Mouse (Mus musculus) gastrocnemius, adult 2 months (tissue): ENCODE data around the gene Lzts2. TPM values are rescaled to one million over a fixed set of nuclear protein-coding genes. Genes with fewer than 3 reads are reported as not detected.

Experiments used
- DNase-seq: peaks from one replicate; pipeline ENCODE4 v3.0.0; 2022
- H3K27ac ChIP-seq: fragments of 200-600 bp; 2 replicates; pipeline ENCODE4 v1.8.1; 2022; ENCODE audit warnings: mild to moderate bottlenecking
- H3K4me3 ChIP-seq: fragments of 200-600 bp; 2 replicates; pipeline ENCODE4 v1.8.1; 2022; ENCODE audit warnings: mild to moderate bottlenecking, moderate library complexity
- CTCF ChIP-seq: fragments of 200-600 bp; IDR thresholded peaks from 2 replicates; pipeline ENCODE4 v1.8.1; 2022; ENCODE audit warnings: antibody characterized with exemption, mild to moderate bottlenecking, moderate library complexity
- intact Hi-C: fragments of 180-260 bp; cut with DNase I; formaldehyde crosslinking; loops from one replicate; pipeline ENCODE4 v1.15.1; 2025
- total RNA-seq, 2 experiments: library from RNA; stranded (reverse); gene quantifications; 2 replicates each; pipeline ENCODE4 v1.2.3; 2021

Gene Lzts2
- total RNA-seq, 2 experiments from 2014 or later = 21.0 to 29.3 TPM

DNA sequence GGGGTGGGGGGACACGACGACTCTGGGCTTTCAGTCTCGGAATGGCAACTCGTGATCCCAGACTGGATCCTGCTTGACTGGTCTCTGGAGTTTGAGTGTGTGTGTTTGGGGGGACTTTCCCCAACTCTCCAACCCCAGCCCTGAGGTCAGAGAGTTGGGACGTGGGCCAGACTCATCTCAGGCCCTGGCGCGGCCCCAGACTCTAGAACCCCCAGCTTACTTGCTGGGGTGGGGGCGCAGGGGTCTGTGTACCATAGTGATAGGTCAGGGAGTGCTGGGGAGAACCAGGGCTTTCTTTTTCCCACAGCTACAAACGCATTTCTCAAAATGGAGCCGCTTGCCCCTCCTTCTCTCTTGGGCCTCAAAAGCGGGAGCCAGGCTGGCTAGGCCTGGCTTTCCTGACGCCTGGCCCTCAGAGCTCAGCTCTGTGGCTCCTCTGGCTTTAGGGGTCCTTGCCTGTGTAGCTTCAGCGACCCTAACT is 4.2 kb downstream of the Lzts2 start:
- peak; percentile 60 for DNase-seq
- intact Hi-C loops = no loop called here

DNA sequence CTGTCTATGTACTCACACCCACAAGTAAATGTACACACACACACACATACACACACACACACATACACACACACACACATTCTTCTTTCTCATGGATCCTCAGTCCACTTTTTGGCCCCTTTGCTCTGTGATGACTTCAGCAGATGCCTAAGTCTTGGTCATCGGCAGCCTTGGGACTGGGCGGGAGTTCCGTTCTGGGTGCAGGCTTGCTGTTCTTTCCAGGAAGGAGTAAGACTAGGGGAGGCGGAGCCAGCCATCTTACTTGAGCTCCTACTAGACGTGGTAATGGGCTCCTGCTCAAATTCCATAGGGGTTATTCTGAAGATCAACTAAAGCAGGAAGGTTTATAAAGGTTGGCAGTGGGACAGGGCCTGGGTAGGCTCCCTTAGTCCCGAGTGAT is 6.1 kb downstream of the Lzts2 start:
- Histone ChIP-seq H3K4me3 (peak overlapping the region; percentile 80), H3K27ac (peak overlapping the region; percentile 94)
- TF ChIP-seq CTCF = no peak
- peak; percentile 85 for DNase-seq
- intact Hi-C loops = no loop called here

More for the DNA sequence above, 4.2 kb downstream of the Lzts2 start:
- peak overlapping the region; percentile 94 for H3K27ac ChIP-seq
- no peak for TF ChIP-seq CTCF
- peak overlapping the region; percentile 80 for H3K4me3 ChIP-seq

DNA sequence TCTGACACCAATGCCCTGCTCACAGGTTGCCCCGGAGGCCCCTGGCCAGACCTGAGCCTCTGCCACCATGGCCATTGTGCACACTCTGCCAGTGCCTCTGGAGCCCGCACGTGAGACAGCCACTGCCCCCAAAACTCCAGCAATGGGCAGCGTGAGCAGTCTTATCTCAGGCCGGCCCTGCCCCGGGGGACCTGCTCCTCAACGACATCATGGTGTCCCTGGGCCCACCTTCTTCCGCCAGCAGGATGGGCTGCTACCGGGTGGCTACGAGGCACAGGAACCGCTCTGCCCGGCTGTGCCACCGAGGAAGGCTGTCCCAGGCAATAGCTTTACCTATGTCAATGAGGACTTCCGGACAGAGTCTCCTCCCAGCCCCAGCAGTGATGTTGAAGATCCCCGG is 7.1 kb downstream of the Lzts2 start:
- intact Hi-C loops = no loop called here
- peak; percentile 31 for DNase-seq
- H3K27ac ChIP-seq = peak overlapping the region; percentile 94
- no peak for TF ChIP-seq CTCF
- H3K4me3 ChIP-seq = peak overlapping the region; percentile 80

DNA sequence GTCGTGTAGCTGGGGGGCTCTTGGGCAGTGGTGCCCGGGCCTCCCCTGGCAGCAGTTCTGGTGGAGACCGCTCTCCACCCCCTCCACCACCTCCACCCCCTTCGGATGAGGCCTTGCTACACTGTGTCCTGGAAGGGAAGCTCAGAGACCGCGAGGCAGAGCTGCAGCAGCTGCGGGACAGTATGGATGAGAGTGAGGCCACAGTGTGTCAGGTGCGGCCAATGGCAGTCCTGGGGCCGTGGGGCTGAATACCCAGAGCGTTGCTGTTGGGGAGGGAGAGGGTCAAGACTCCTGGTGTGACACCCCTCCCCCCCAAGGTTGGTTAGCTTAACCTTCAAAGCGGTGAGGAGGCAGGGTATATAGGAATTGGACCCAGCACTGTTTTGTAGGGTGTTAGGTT is 9.8 kb downstream of the Lzts2 start:
- H3K27ac ChIP-seq = peak overlapping the region; percentile 51
- TF ChIP-seq CTCF = no peak
- DNase-seq = peak; percentile 45
- intact Hi-C loops = no loop called here
- H3K4me3 ChIP-seq = no peak overlapping the region

DNA sequence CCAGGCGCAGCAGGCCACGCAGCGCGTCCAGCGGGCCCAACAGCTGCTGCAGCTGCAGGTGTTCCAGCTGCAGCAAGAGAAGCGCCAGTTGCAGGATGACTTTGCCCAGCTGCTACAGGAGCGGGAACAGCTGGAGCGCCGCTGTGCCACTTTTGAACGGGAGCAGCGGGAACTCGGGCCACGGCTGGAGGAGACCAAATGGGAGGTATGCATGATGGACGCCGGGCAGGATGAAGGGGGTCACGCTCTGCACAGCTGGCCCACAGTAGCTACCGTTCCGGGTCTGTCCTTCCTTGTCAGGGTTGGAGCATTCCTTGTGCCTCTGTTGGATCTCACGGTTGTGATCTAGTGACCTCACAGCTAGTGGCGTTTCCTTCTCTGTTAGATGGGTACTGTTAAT is 10.6 kb downstream of the Lzts2 start:
- no peak for TF ChIP-seq CTCF
- Histone ChIP-seq H3K4me3 (no peak overlapping the region), H3K27ac (peak overlapping the region; percentile 43; the same call in 1 of the 2 replicates)
- DNase-seq = peak; percentile 42
- intact Hi-C loops = no loop called here

DNA sequence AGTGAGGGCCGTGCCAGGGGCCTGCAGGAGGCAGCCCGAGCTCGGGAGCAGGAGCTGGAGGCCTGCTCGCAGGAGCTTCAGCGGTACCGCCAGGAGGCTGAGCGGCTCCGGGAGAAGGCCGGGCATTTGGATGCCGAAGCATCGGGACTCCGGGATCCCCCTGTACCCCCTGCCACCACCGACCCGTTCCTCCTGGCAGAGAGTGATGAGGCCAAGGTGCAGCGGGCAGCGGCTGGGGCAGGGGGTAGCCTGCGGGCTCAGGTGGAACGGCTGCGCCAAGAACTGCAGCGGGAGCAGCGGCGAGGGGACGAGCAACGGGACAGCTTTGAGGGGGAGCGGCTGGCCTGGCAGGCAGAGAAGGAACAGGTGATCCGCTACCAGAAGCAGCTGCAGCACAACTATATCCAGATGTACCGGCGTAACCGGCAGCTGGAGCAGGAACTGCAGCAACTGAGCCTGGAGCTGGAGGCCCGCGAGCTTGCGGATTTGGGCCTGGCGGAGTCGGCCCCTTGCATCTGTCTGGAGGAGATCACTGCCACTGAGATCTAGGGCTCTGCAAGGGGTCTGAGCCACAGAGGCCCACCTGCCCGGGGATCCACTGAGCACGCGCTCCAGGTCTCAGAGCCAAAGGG is 11.8 kb downstream of the Lzts2 start:
- no peak for TF ChIP-seq CTCF
- no peak overlapping the region for H3K4me3 ChIP-seq
- peak overlapping the region; percentile 86 for H3K27ac ChIP-seq
- DNase-seq = peak; percentile 48
- intact Hi-C loops = no loop called here

DNA sequence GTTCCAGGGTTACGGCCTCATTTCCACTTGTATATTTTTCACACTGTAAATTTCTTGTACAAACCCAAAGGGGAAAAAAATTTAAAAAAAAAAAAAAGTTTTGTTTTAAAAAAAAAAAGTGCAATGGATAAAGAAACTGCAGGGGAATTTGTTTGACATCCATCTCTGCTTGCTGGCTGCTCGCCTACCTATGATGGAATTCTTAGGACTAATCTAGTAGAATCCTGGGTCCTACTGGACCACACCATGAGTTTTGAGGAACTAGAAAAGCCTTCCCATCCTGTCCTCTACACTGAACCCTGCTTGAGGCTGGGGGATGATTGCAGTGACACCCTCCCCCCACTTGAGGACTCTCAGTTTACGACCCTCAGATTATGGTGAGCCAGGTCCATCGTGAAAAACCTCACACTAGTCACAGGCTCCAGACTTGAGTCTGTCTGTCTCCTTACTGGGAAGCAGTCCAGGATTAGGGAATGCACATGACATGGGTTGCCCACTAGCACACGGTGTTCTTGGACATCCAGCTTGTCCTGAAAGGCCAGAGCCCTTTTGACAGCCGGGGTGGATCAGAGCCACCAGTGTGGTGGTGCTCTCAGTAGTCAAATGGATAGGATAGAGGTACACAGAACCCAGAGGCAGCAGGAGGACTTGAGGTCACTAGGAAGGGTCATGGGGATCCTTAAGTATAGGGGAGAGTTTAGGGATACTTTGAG is 12.9 kb downstream of the Lzts2 start:
- peak; percentile 82 for DNase-seq
- no peak for TF ChIP-seq CTCF
- intact Hi-C loops = no loop called here
- peak overlapping the region; percentile 86 for H3K27ac ChIP-seq
- no peak overlapping the region for H3K4me3 ChIP-seq

DNA sequence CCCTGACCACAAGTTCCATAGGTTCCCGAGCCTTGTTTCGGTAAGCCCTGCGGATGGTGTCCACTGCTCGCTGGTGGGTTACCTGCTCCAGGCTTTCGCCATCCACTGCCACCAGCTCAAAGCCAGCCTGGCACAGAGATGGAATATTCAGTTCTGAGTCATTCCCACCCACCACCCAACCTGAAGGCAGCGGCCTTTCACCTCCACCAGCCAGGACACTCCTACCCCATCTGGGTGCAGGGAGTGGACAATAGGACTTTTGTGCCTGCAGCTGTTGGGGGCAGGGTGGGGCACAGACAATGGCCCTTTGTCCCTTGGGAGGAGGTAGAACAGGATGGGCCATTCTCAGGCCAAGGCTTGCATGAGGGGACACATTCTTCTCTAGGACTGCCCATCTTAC is 13.6 kb downstream of the Lzts2 start:
- H3K4me3 ChIP-seq = no peak overlapping the region
- DNase-seq = peak; percentile 46
- peak overlapping the region; percentile 86 for H3K27ac ChIP-seq
- no peak for TF ChIP-seq CTCF
- intact Hi-C loops = no loop called here

DNA sequence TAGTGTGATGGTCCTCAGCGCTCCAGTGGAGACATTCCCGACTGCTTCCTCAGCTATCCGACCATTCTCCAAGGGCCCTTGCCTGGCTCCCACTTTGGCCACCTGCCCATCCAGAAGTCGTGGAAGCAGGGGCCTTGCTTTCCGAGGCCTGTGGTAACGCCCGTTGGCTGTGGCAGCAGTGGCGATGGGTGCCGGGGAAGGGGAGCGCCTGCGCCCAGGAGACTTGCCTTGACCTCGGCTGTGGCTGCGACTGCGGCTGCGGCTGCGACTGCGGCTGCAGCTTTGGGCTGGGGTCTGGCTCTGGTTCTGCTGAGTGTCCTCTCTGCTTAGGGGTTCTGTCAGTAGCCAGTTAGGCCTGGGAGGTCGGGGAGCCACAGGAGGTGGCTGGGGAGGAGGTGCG is 14.5 kb downstream of the Lzts2 start:
- peak overlapping the region; percentile 86 for H3K27ac ChIP-seq
- peak; percentile 54 for DNase-seq
- intact Hi-C loops = no loop called here
- no peak overlapping the region for H3K4me3 ChIP-seq
- no peak for TF ChIP-seq CTCF

DNA sequence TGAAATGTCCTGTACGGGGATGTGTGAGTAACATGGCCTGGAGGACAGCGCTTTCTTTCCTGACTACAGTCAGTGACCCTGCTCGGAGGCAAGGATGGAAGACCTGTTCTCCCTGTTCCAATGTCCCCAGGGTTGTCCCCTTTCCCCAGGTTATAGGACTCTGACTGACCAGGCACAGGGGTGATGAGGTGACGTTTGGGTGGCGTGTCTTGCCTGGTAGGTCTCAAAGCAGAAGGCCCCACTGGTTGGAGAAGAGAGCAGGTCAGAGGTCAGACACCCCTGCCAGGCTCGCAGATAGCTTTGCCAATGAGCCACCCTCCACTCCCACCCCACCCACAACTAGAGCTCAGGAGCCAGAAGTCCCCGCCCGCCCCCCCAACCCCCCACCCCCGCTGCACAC is 15.4 kb downstream of the Lzts2 start:
- Histone ChIP-seq H3K4me3 (no peak overlapping the region), H3K27ac (peak overlapping the region; percentile 86; the same call in 1 of the 2 replicates)
- DNase-seq = peak; percentile 31
- no peak for TF ChIP-seq CTCF
- intact Hi-C loops = no loop called here

DNA sequence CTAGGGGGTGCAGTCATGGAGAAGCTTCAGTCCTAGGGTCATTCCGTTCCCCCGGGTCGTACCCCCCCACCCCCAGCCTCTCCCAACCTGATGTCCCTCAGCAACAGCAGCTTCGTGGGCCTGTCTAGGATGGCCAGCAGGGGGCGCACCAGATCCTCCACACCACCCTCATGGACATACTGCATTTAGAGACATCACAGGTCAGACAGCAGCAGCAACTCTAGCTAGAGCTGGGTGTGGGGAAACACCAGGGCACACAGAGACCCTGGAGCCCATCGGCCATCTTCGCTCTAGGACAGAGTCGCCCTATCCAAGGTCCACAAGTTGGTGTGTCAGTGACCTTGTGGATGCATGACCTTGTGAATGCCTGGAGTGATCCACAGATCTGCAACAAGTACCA is 15.9 kb downstream of the Lzts2 start:
- peak overlapping the region; percentile 86 for H3K27ac ChIP-seq
- no peak overlapping the region for H3K4me3 ChIP-seq
- TF ChIP-seq CTCF = peak; percentile 76
- intact Hi-C loops = no loop called here
- peak; percentile 84 for DNase-seq

DNA sequence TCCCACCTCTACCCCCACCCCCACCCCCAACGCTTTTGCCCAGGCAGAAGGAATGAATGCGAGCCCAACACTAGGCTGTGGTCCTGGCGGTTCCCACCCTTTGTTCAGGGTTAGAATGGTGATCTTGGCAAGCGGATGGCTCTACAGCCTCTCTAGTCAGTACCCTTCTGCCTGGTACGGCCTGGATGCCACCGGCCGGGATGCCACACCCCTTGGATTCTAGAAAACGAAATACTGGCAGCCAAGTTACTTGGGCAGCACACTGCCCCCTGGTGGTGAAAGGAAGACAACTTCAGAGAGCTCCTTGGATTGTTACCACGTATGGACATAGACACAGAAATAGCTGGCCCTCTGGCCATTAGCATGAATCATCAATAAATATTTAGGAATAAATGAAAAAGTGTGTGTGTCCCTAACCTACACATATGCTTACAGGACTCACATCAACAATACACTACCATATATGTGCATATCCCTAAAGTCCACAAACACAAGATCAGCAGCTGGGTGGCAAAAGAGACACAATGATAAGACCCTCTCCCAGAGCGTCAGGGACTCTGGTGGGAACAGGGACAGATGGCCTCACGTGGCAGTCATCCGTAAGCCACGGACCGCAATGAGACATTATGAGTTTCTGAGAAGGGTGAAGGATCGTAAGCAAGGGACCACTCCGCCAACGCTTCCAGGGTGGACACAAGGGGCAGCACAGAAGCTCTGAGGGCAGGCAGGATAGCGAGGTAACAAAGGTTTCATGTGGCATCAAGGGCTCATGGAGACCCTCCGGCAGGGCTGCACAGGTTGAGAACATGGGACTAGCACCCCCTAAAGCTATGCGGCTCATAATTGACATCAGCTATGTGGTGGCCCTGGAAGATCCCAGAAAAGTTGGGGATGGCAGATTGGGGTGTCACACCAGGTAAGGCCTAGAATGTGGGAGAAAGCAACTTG is 16.8 kb downstream of the Lzts2 start:
- intact Hi-C loops = loop anchor here (1.0 kb wide), 1 partner anchor 19 kb away; no protein-coding TSS in a partner anchor
- H3K27ac ChIP-seq = peak overlapping the region; percentile 63
- peak; percentile 85 for DNase-seq
- H3K4me3 ChIP-seq = peak overlapping the region; percentile 58
- peak; percentile 87 for TF ChIP-seq CTCF

DNA sequence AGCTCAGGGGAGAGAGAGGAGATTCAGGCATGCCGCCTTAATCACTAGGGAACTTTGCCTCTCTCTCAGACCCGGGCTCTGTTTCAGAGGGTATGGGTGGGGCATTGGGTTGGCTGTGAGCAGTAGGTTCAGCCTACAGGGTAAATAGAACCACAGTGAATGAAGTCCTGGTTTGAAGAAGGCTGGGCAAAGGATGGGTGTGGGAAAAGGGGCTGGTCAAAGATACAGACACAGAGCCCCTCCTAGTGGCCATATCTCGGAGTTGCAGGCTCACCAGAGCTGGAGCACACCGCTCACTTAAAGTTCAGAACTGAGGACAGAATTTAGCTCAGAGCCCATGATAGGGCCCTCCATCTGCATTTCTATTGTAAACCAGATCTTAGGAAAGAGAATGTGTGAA is 17.6 kb downstream of the Lzts2 start:
- H3K4me3 ChIP-seq = no peak overlapping the region
- intact Hi-C loops = loop anchor here (1.0 kb wide), 1 partner anchor 19 kb away; no protein-coding TSS in a partner anchor
- DNase-seq = peak; percentile 84
- peak overlapping the region; percentile 63 for H3K27ac ChIP-seq
- TF ChIP-seq CTCF = peak; percentile 95
